Mouse (Mus musculus) stomach, embryonic 16.5 days (tissue): Measurements from ENCODE around the gene Alms1. TPM values are rescaled to one million over a fixed set of nuclear protein-coding genes. Genes with fewer than 3 reads are reported as not detected.
"Not testable (repeated sequence)": the region's sequence is repeated elsewhere in the genome, so short reads cannot be mapped to it uniquely, and the experiment has no call there.

Source experiments
- ATAC-seq: fragments of 200-750 bp; cut with Nextera tagmentation; 2 replicates; pipeline ENCODE4 v1.8.0; 2017; ENCODE audit warnings: moderate number of reproducible peaks, moderate TSS enrichment; ENCODE audit not compliant: insufficient read depth, low FRiP score
- H3K27ac ChIP-seq: fragments of 300-500 bp; sonication (generic); 2 replicates; pipeline ENCODE4 v1.5.1; 2014; ENCODE audit warnings: low read length
- H3K27me3 ChIP-seq: fragments of 300-500 bp; sonication (generic); 2 replicates; pipeline ENCODE4 v1.6.1; 2014; ENCODE audit warnings: low read length, control low read depth, mixed read lengths; ENCODE audit not compliant: control insufficient read depth, insufficient read depth
- H3K36me3 ChIP-seq: fragments of 300-500 bp; sonication (generic); 2 replicates; pipeline ENCODE4 v1.6.1; 2014; ENCODE audit warnings: low read length; ENCODE audit not compliant: control insufficient read depth, insufficient read depth
- H3K4me1 ChIP-seq: fragments of 300-500 bp; sonication (generic); 2 replicates; pipeline ENCODE4 v1.6.1; 2014; ENCODE audit warnings: low read length, control low read depth, mixed read lengths; ENCODE audit not compliant: control insufficient read depth, insufficient read depth
- H3K4me2 ChIP-seq: fragments of 300-500 bp; sonication (generic); 2 replicates; pipeline ENCODE4 v1.6.1; 2014; ENCODE audit warnings: low read depth, low read length, mixed read lengths
- H3K4me3 ChIP-seq: fragments of 300-500 bp; sonication (generic); replicated peaks from 2 replicates; pipeline ENCODE4 v1.5.1; 2014; ENCODE audit warnings: mild to moderate bottlenecking, low read length
- H3K9ac ChIP-seq: fragments of 300-500 bp; sonication (generic); 2 replicates; pipeline ENCODE4 v1.6.1; 2014; ENCODE audit warnings: low read length
- H3K9me3 ChIP-seq: fragments of 300-500 bp; sonication (generic); replicated peaks from 2 replicates; pipeline ENCODE4 v1.6.1; 2016; ENCODE audit warnings: low read length, control low read depth; ENCODE audit not compliant: control insufficient read depth
- WGBS: fragments of 180-500 bp; shearing (Covaris S2); extraction: QIAGEN DNeasy Blood & Tissue Kit; methylation state at CpG from one replicate; pipeline ENCODE4 v1.1.7; 2014; 5-methylcytosine and 5-hydroxymethylcytosine counted together
- microRNA-seq: library from miRNA; unstranded; fragments of <30 nt; microRNA quantifications from one replicate; pipeline ENCODE4, GENCODE M21; 2016
- polyA plus RNA-seq: library from polyadenylated mRNA; unstranded; fragments of >200 nt; fragmentation: Nextera tagmentation; extraction: Ambion mirVana; gene quantifications from 2 replicates; pipeline ENCODE4 v1.2.1, GENCODE M21; 2015

The Alms1 gene
- polyA plus RNA-seq, 1 experiment from 2014 or later: 3.8 TPM

DNA sequence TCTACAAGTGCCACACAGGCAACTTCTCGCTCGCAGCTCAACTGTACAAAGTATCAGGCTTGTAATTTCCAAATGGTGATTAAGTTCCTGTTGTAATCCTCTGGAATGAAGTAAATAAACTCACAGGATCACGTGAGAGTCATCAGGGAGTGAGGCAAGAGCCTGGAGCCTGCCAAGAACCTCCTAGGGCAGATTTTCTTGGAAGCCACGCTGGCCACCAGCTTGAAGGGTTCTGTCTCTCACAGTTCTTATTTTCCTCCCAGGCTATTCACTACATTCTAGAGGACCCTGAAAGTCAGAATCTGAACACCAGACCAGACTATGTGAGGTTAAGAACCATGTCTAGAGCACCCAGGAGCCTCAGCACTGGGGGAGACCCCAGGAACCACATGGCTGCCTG, 114.6 kb downstream of the Alms1 start:
- H3K36me3 ChIP-seq, ATAC-seq, H3K9me3 ChIP-seq, H3K4me1 ChIP-seq, H3K4me3 ChIP-seq, H3K4me2 ChIP-seq, H3K27ac ChIP-seq, H3K27me3 ChIP-seq, H3K9ac ChIP-seq: not testable (repeated sequence)
- 67% methylated on average over 2 of the region's 4 CpGs for WGBS

GRCm38 (mm10) chr6:85709206-85709605, 121.9 kb downstream of the Alms1 start:
- 83% methylated on average over 5 of the region's 5 CpGs for WGBS
- not testable (repeated sequence) for H3K4me3 ChIP-seq, H3K27ac ChIP-seq, H3K4me1 ChIP-seq, H3K27me3 ChIP-seq, H3K9me3 ChIP-seq, H3K36me3 ChIP-seq, ATAC-seq, H3K4me2 ChIP-seq, H3K9ac ChIP-seq

GRCm38 (mm10) chr6:85709607-85710006, 122.3 kb downstream of the Alms1 start:
- H3K4me3 ChIP-seq, H3K27me3 ChIP-seq, H3K4me2 ChIP-seq, H3K9me3 ChIP-seq, H3K4me1 ChIP-seq, H3K27ac ChIP-seq, H3K36me3 ChIP-seq, H3K9ac ChIP-seq, ATAC-seq: not testable (repeated sequence)
- WGBS: 67% methylated on average over 1 of the region's 1 CpGs

GRCm38 (mm10) chr6:85713105-85713504, 125.8 kb downstream of the Alms1 start, which contains the start of gene Nat8f7:
Nat8f7 (minus strand) TSS chr6:85713205.
- not testable (repeated sequence) for H3K4me3 ChIP-seq, H3K36me3 ChIP-seq, H3K4me2 ChIP-seq, ATAC-seq, H3K27me3 ChIP-seq, H3K9me3 ChIP-seq, H3K27ac ChIP-seq, H3K9ac ChIP-seq, H3K4me1 ChIP-seq
- 78% methylated on average over 10 of the region's 10 CpGs for WGBS

Small RNAs within 50 kb of the gene (microRNA-seq; reads per million reads assigned to microRNA genes)
- gene Gm27317: not detected

Other genes with a start within 250 kb of the Alms1 start
- gene Rab11fip5, start 212.9 kb upstream of the Alms1 start, polyA plus RNA-seq: 10.1 and 10.2 TPM in 2 replicates
- gene Noto, start 163.6 kb upstream of the Alms1 start, polyA plus RNA-seq: not detected in 2 replicates
- gene Smyd5, start 155.5 kb upstream of the Alms1 start, polyA plus RNA-seq: 41.6 and 43.1 TPM in 2 replicates
- 415 and 427 TPM in 2 replicates for gene Cct7, start 136.0 kb upstream of the Alms1 start, polyA plus RNA-seq
- 39.1 and 39.4 TPM in 2 replicates for gene Pradc1, start 135.6 kb upstream of the Alms1 start, polyA plus RNA-seq
- gene Fbxo41, start 84.5 kb upstream of the Alms1 start, polyA plus RNA-seq: 0.17 and 0.22 TPM in 2 replicates
- not detected in 2 replicates for gene Egr4, start 73.9 kb upstream of the Alms1 start, polyA plus RNA-seq
- gene Nat8f7, start 125.7 kb downstream of the Alms1 start, polyA plus RNA-seq: not detected in 2 replicates
- gene Nat8f3, start 178.2 kb downstream of the Alms1 start, polyA plus RNA-seq: 0.08 TPM in 1 of 2 replicates, not detected in the other
- not detected in 2 replicates for gene Nat8f6, start 233.4 kb downstream of the Alms1 start, polyA plus RNA-seq
- gene Nat8f5, start 233.4 kb downstream of the Alms1 start, polyA plus RNA-seq: not detected in 2 replicates
- gene Nat8, start 244.6 kb downstream of the Alms1 start, polyA plus RNA-seq: 0.67 and 0.94 TPM in 2 replicates